Mouse (Mus musculus) midbrain, postnatal 0 days (tissue): ENCODE results near the gene Lims1. TPM values are rescaled to one million over a fixed set of nuclear protein-coding genes. Genes with fewer than 3 reads are reported as not detected.
"Not testable (repeated sequence)": the region's sequence is repeated elsewhere in the genome, so short reads cannot be mapped to it uniquely, and the experiment has no call there.

Experiments used
- ATAC-seq: fragments of 200-750 bp; cut with Nextera tagmentation; 2 replicates; pipeline ENCODE4 v1.8.0; 2017; ENCODE audit warnings: moderate number of reproducible peaks, mild to moderate bottlenecking, moderate TSS enrichment, moderate library complexity; ENCODE audit not compliant: low FRiP score
- DNase-seq: peaks from one replicate; pipeline ENCODE4 v3.0.0-alpha.2; 2015; ENCODE audit warnings: low spot score
- H3K27ac ChIP-seq: fragments of 300-500 bp; sonication (generic); 2 replicates; pipeline ENCODE4 v1.5.1; 2014; ENCODE audit warnings: low read depth, mild to moderate bottlenecking, low read length, mixed read lengths
- H3K27me3 ChIP-seq: fragments of 300-500 bp; sonication (generic); 2 replicates; pipeline ENCODE4 v1.6.1; 2014; ENCODE audit warnings: low read length, control low read depth, mixed read lengths; ENCODE audit not compliant: insufficient read depth
- H3K36me3 ChIP-seq: fragments of 300-500 bp; sonication (generic); 2 replicates; pipeline ENCODE4 v1.6.1; 2014; ENCODE audit warnings: low read length, control low read depth, mixed read lengths; ENCODE audit not compliant: insufficient read depth
- H3K4me1 ChIP-seq: fragments of 300-500 bp; sonication (generic); 2 replicates; pipeline ENCODE4 v1.6.1; 2014; ENCODE audit warnings: mild to moderate bottlenecking, control low read depth, antibody characterized with exemption, low read length, mixed read lengths; ENCODE audit not compliant: insufficient read depth
- H3K4me2 ChIP-seq: fragments of 300-500 bp; sonication (generic); 2 replicates; pipeline ENCODE4 v1.6.1; 2014; ENCODE audit warnings: low read depth, mild to moderate bottlenecking, low read length, mixed read lengths; ENCODE audit not compliant: poor library complexity, severe bottlenecking
- H3K4me3 ChIP-seq: fragments of 300-500 bp; sonication (generic); 2 replicates; pipeline ENCODE4 v1.5.1; 2014; ENCODE audit warnings: low read depth, mild to moderate bottlenecking, low read length, moderate library complexity
- H3K9ac ChIP-seq: fragments of 300-500 bp; sonication (generic); replicated peaks from 2 replicates; pipeline ENCODE4 v1.6.1; 2014; ENCODE audit warnings: mild to moderate bottlenecking, low read length, moderate library complexity, mixed read lengths; ENCODE audit not compliant: poor library complexity, severe bottlenecking
- H3K9me3 ChIP-seq: fragments of 300-500 bp; sonication (generic); 2 replicates; pipeline ENCODE4 v1.6.1; 2016; ENCODE audit warnings: low read length, control low read depth
- CTCF ChIP-seq: IDR thresholded peaks from 2 replicates; pipeline ENCODE4 v1.5.1; 2016; ENCODE audit warnings: antibody characterized with exemption, mild to moderate bottlenecking
- WGBS: fragments of 180-500 bp; shearing (Covaris S2); extraction: QIAGEN DNeasy Blood & Tissue Kit; methylation state at CpG from one replicate; pipeline ENCODE4 v1.1.7; 2014; 5-methylcytosine and 5-hydroxymethylcytosine counted together
- polyA plus RNA-seq: library from polyadenylated mRNA; unstranded; fragments of >200 nt; fragmentation: Nextera tagmentation; extraction: Ambion mirVana; gene quantifications from 2 replicates; pipeline ENCODE4 v1.2.1, GENCODE M21; 2015
- total RNA-seq: library from RNA; depleted of rRNA; stranded (reverse); fragments of >200 nt; gene quantifications from 2 replicates; pipeline ENCODE4 v1.2.3, GENCODE M21; 2014

The Lims1 gene
- total and polyA plus RNA-seq, 2 experiments from 2014 or later = 32.3 to 44.0 TPM

GRCm38 (mm10) chr10:58328517-58329108 lies 5.3 kb downstream of the Lims1 start:
- ATAC-seq (no peak), DNase-seq (no peak)
- no peak overlapping the region for H3K4me3 ChIP-seq
- H3K4me2 ChIP-seq = no peak overlapping the region
- 97% methylated on average over 8 of the region's 8 CpGs for WGBS
- H3K9ac ChIP-seq = no peak overlapping the region
- peaks cover 14% of the 10 kb centered on the region for H3K4me1 ChIP-seq
- TF ChIP-seq CTCF = no peak
- H3K9me3 ChIP-seq = no peaks in the 10 kb centered on the region
- no peaks in the 10 kb centered on the region for H3K27me3 ChIP-seq
- no peak overlapping the region for H3K27ac ChIP-seq
- H3K36me3 ChIP-seq = no peaks in the 10 kb centered on the region

GRCm38 (mm10) chr10:58330635-58331034 lies 7.4 kb downstream of the Lims1 start:
- no peak overlapping the region for H3K4me2 ChIP-seq
- no peak for DNase-seq

GRCm38 (mm10) chr10:58331741-58332140 lies 8.5 kb downstream of the Lims1 start:
- Histone ChIP-seq H3K4me1 (no peaks in the 10 kb centered on the region), H3K9me3 (no peaks in the 10 kb centered on the region), H3K27me3 (no peaks in the 10 kb centered on the region), H3K9ac (no peak overlapping the region), H3K36me3 (no peaks in the 10 kb centered on the region), H3K4me3 (no peak overlapping the region), H3K27ac (no peak overlapping the region), H3K4me2 (no peak overlapping the region)
- DNase-seq = no peak
- TF ChIP-seq CTCF = no peak
- no peak for ATAC-seq

More at GRCm38 (mm10) chr10:58330635-58331034, 7.4 kb downstream of the Lims1 start:
- Histone ChIP-seq H3K4me3 (no peak overlapping the region), H3K27ac (no peak overlapping the region), H3K27me3 (no peaks in the 10 kb centered on the region), H3K36me3 (no peaks in the 10 kb centered on the region), H3K9ac (no peak overlapping the region), H3K9me3 (no peaks in the 10 kb centered on the region), H3K4me1 (peaks cover 9% of the 10 kb centered on the region)
- TF ChIP-seq CTCF = no peak
- no peak for ATAC-seq

GRCm38 (mm10) chr10:58333414-58333813 lies 10.1 kb downstream of the Lims1 start:
- Histone ChIP-seq H3K4me3 (no peak overlapping the region), H3K27me3 (no peaks in the 10 kb centered on the region), H3K27ac (no peak overlapping the region), H3K9ac (no peak overlapping the region), H3K4me2 (no peak overlapping the region), H3K9me3 (no peaks in the 10 kb centered on the region), H3K4me1 (no peaks in the 10 kb centered on the region), H3K36me3 (no peaks in the 10 kb centered on the region)
- DNase-seq = no peak
- TF ChIP-seq CTCF = no peak
- 90% methylated on average over 5 of the region's 5 CpGs for WGBS
- no peak for ATAC-seq

GRCm38 (mm10) chr10:58336156-58336555 lies 12.9 kb downstream of the Lims1 start:
- no peaks in the 10 kb centered on the region for H3K36me3 ChIP-seq
- no peaks in the 10 kb centered on the region for H3K27me3 ChIP-seq
- no peak for TF ChIP-seq CTCF
- H3K9me3 ChIP-seq = no peaks in the 10 kb centered on the region
- ATAC-seq (no peak), DNase-seq (no peak)
- WGBS = 94% methylated on average over 1 of the region's 1 CpGs
- no peak overlapping the region for H3K4me3 ChIP-seq
- H3K9ac ChIP-seq = no peak overlapping the region
- no peak overlapping the region for H3K4me2 ChIP-seq
- H3K4me1 ChIP-seq = no peaks in the 10 kb centered on the region
- H3K27ac ChIP-seq = no peak overlapping the region

GRCm38 (mm10) chr10:58337091-58337490 lies 13.8 kb downstream of the Lims1 start:
- not testable (repeated sequence) for H3K4me2 ChIP-seq, H3K36me3 ChIP-seq, DNase-seq, ATAC-seq, H3K9me3 ChIP-seq, H3K4me1 ChIP-seq, H3K27me3 ChIP-seq, H3K4me3 ChIP-seq, H3K27ac ChIP-seq, H3K9ac ChIP-seq
- WGBS = 91% methylated on average over 4 of the region's 4 CpGs
